Mouse (Mus musculus) adrenal gland, adult 18-20 months (tissue): ENCODE results near the gene Pax8. TPM values are rescaled to one million over a fixed set of nuclear protein-coding genes. Genes with fewer than 3 reads are reported as not detected.
A peak's percentile ranks its signal among the peaks of the same experiment; 100 is the strongest.

Experiments used
- DNase-seq, 2 experiments: peaks; one replicate each; pipeline ENCODE4 v3.0.0; 2021 to 2022; ENCODE audit warnings: low spot score in 2 of 2
- total RNA-seq, 2 experiments: library from RNA; stranded (reverse); gene quantifications; 1 replicate in 1 of 2; 2 replicates in 1 of 2; pipeline ENCODE4 v1.2.3; 2021

Pax8 gene
- total RNA-seq, 2 experiments from 2014 or later: not detected

GRCm38 (mm10) chr2:24417106-24417505 lies 58.3 kb downstream of the Pax8 start:
- no peak for DNase-seq

- no peak for DNase-seq
Observed at GRCm38 (mm10) chr2:24416668-24417067, 58.7 kb downstream of the Pax8 start.

- no peak for DNase-seq
Observed at GRCm38 (mm10) chr2:24413677-24414076, 61.7 kb downstream of the Pax8 start.

GRCm38 (mm10) chr2:24413172-24413571 lies 62.2 kb downstream of the Pax8 start:
- DNase-seq: no peak

- peak; percentile 70 to 74 for DNase-seq
Observed at GRCm38 (mm10) chr2:24409166-24409565, 66.2 kb downstream of the Pax8 start.

GRCm38 (mm10) chr2:24407701-24408485 lies 67.5 kb downstream of the Pax8 start:
- no peak for DNase-seq

GRCm38 (mm10) chr2:24405345-24406012 lies 69.9 kb downstream of the Pax8 start:
- DNase-seq: peak; percentile 64 to 70

- DNase-seq: no peak
Observed at GRCm38 (mm10) chr2:24400711-24401110, 74.7 kb downstream of the Pax8 start.

- no peak for DNase-seq
Observed at GRCm38 (mm10) chr2:24397115-24397514, 78.3 kb downstream of the Pax8 start.

- DNase-seq: no peak
Observed at GRCm38 (mm10) chr2:24393251-24393650, 82.1 kb downstream of the Pax8 start.

GRCm38 (mm10) chr2:24387361-24388283 lies 87.8 kb downstream of the Pax8 start:
- DNase-seq: no peak

GRCm38 (mm10) chr2:24386964-24387320 lies 88.5 kb downstream of the Pax8 start:
- DNase-seq: no peak

- no peak for DNase-seq
Observed at GRCm38 (mm10) chr2:24386158-24386963, 89.0 kb downstream of the Pax8 start.

- DNase-seq: no peak
Observed at GRCm38 (mm10) chr2:24385111-24385961, 90.1 kb downstream of the Pax8 start.

- no peak for DNase-seq
Observed at GRCm38 (mm10) chr2:24384393-24384792, 91.0 kb downstream of the Pax8 start.

GRCm38 (mm10) chr2:24383636-24384035 lies 91.8 kb downstream of the Pax8 start:
- DNase-seq: no peak

- DNase-seq: no peak
Observed at GRCm38 (mm10) chr2:24382456-24383230, 92.8 kb downstream of the Pax8 start.

GRCm38 (mm10) chr2:24378747-24379450 lies 96.5 kb downstream of the Pax8 start:
- no peak for DNase-seq
